Comparison of ENCODE assay signal across 28 mouse cellular contexts in the genomic region with DNA sequence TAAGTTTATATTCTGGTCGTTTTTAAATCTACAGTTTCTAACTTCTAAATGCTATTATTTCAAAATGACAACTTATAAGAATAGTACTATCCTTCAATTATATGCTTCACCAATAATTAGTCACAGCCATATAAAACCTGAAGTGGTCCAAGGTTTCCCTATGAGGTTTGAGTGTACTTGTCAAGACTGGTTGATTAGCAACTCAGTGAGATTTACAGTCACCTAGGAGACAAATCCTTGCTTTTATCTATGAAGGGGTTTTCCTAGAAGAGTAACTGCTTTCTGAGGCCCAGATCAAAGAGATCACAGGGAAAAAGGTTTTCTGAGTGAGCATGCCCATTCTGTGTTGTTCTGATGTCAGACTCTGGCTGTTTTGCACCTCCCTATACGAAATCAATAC.
DNase-seq lines count a peak whose midpoint lies in the region; ATAC-seq and TF ChIP-seq lines count a peak whose summit lies in the region.
"Had no signal": no experiment of that assay in that cellular context is flagged by ENCODE, and none has a peak within 500 bp of the region (broad histone marks: within the 10 kb centered on the region; RNA-seq: fewer than 3 reads in every experiment).

No protein-coding gene starts in this region.

- TF ChIP-seq POLR2A in brain, embryonic 14.5 days (IDR thresholded peaks at IDR 0.05; ENCODE audit: borderline replicate concordance, extremely low read depth, insufficient read depth, insufficient read length, poor library complexity, severe bottlenecking), result no peak

- peak; percentile 58 for DNase-seq in brain, embryonic 14.5 days (ENCODE audit: low read depth)
- DNase-seq in embryo, embryonic 10 days (ENCODE audit: low spot score), result peak; percentile 14
- DNase-seq in embryo, embryonic 9.5 days (ENCODE audit: extremely low spot score), result peak; percentile 3
- DNase-seq in testis, postnatal 14 days (ENCODE audit: low spot score), result no peak
- DNase-seq in layer of hippocampus, adult 9-10 months (ENCODE audit: low spot score), result no peak
- no peak for DNase-seq in hindbrain, embryonic 14.5 days (ENCODE audit: low spot score)
- DNase-seq: adrenal gland, postnatal 10 days; adrenal gland, postnatal 36 days; cerebellum, adult 11 months; cerebellum, adult 2 months; cerebellum, adult 9-11 months; cerebellum, postnatal 25 days; gastrocnemius, postnatal 25 days; heart, adult 18-20 months; heart, postnatal 10 days; heart, postnatal 36 days had no signal

- no peaks in the 10 kb centered on the region for H3K27me3 ChIP-seq in midbrain, embryonic 12.5 days
- H3K27me3 ChIP-seq in midbrain, embryonic 15.5 days (replicated peaks), result no peaks in the 10 kb centered on the region
- no peaks in the 10 kb centered on the region for H3K27me3 ChIP-seq in hindbrain, embryonic 14.5 days (ENCODE audit: control insufficient read depth, insufficient read depth, low read length)
- H3K27me3 ChIP-seq: embryonic facial prominence, embryonic 12.5 days; forebrain, embryonic 12.5 days; forebrain, embryonic 15.5 days; heart, embryonic 12.5 days; heart, embryonic 15.5 days; hindbrain, embryonic 13.5 days had no signal

- WGBS in midbrain, embryonic 12.5 days, result 10% methylated on average over 2 of the region's 2 CpGs
- WGBS in midbrain, embryonic 15.5 days, result 19% methylated on average over 2 of the region's 2 CpGs
- WGBS in hindbrain, embryonic 14.5 days, result 57% methylated on average over 2 of the region's 2 CpGs

- TF ChIP-seq CTCF in brain, embryonic 14.5 days (IDR thresholded peaks at IDR 0.05; ENCODE audit: borderline replicate concordance, extremely low read depth, insufficient read depth, insufficient read length), result no peak

- no peak overlapping the region for H3K9ac ChIP-seq in midbrain, embryonic 12.5 days (replicated peaks)
- H3K9ac ChIP-seq in midbrain, embryonic 15.5 days, result no peak overlapping the region
- H3K9ac ChIP-seq in hindbrain, embryonic 14.5 days, result no peak overlapping the region
- H3K9ac ChIP-seq: embryonic facial prominence, embryonic 12.5 days; forebrain, embryonic 12.5 days; forebrain, embryonic 15.5 days; heart, embryonic 12.5 days; heart, embryonic 15.5 days; hindbrain, embryonic 13.5 days had no signal

- no peaks in the 10 kb centered on the region for H3K4me1 ChIP-seq in midbrain, embryonic 12.5 days
- no peaks in the 10 kb centered on the region for H3K4me1 ChIP-seq in midbrain, embryonic 15.5 days
- no peaks in the 10 kb centered on the region for H3K4me1 ChIP-seq in hindbrain, embryonic 14.5 days (replicated peaks; ENCODE audit: control insufficient read depth, insufficient read depth, low read length)
- H3K4me1 ChIP-seq: embryonic facial prominence, embryonic 12.5 days; forebrain, embryonic 12.5 days; forebrain, embryonic 15.5 days; heart, embryonic 12.5 days; heart, embryonic 15.5 days; hindbrain, embryonic 10.5 days; hindbrain, embryonic 13.5 days had no signal

- peak; percentile 74 for ATAC-seq in midbrain, embryonic 12.5 days (ENCODE audit: low FRiP score, low read depth)
- ATAC-seq in midbrain, embryonic 15.5 days (replicated peaks), result no peak
- no peak for ATAC-seq in hindbrain, embryonic 14.5 days (ENCODE audit: low FRiP score)
- ATAC-seq: forebrain, embryonic 15.5 days; hindbrain, postnatal 0 days; inflammation-experienced regulatory T-cells, adult 6 months had no signal

- no peaks in the 10 kb centered on the region for H3K36me3 ChIP-seq in midbrain, embryonic 12.5 days
- H3K36me3 ChIP-seq in midbrain, embryonic 15.5 days (replicated peaks), result no peaks in the 10 kb centered on the region
- H3K36me3 ChIP-seq in hindbrain, embryonic 14.5 days (replicated peaks; ENCODE audit: control insufficient read depth, insufficient read depth), result no peaks in the 10 kb centered on the region
- H3K36me3 ChIP-seq: embryonic facial prominence, embryonic 12.5 days; forebrain, embryonic 12.5 days; forebrain, embryonic 15.5 days; heart, embryonic 12.5 days; heart, embryonic 15.5 days; hindbrain, embryonic 10.5 days; hindbrain, embryonic 13.5 days had no signal

- no peak overlapping the region for H3K27ac ChIP-seq in midbrain, embryonic 12.5 days (replicated peaks)
- H3K27ac ChIP-seq in midbrain, embryonic 15.5 days, result no peak overlapping the region
- H3K27ac ChIP-seq in hindbrain, embryonic 14.5 days, result no peak overlapping the region
- H3K27ac ChIP-seq: embryonic facial prominence, embryonic 12.5 days; forebrain, embryonic 12.5 days; forebrain, embryonic 15.5 days; heart, embryonic 15.5 days; hindbrain, embryonic 10.5 days; hindbrain, embryonic 13.5 days; hindbrain, postnatal 0 days had no signal

- H3K4me2 ChIP-seq in midbrain, embryonic 12.5 days (replicated peaks), result no peak overlapping the region
- H3K4me2 ChIP-seq in midbrain, embryonic 15.5 days, result no peak overlapping the region
- no peak overlapping the region for H3K4me2 ChIP-seq in hindbrain, embryonic 14.5 days (replicated peaks)
- H3K4me2 ChIP-seq: embryonic facial prominence, embryonic 12.5 days; forebrain, embryonic 12.5 days; forebrain, embryonic 15.5 days; heart, embryonic 12.5 days; heart, embryonic 15.5 days; hindbrain, embryonic 13.5 days had no signal

- no peaks in the 10 kb centered on the region for H3K9me3 ChIP-seq in midbrain, embryonic 12.5 days
- no peaks in the 10 kb centered on the region for H3K9me3 ChIP-seq in midbrain, embryonic 15.5 days
- H3K9me3 ChIP-seq in hindbrain, embryonic 14.5 days (ENCODE audit: control insufficient read depth, low read length), result no peaks in the 10 kb centered on the region
- H3K9me3 ChIP-seq: embryonic facial prominence, embryonic 12.5 days; forebrain, embryonic 12.5 days; forebrain, embryonic 15.5 days; heart, embryonic 12.5 days; heart, embryonic 15.5 days; hindbrain, embryonic 10.5 days; hindbrain, embryonic 13.5 days had no signal

- H3K4me3 ChIP-seq in midbrain, embryonic 12.5 days, result no peak overlapping the region
- H3K4me3 ChIP-seq in midbrain, embryonic 15.5 days, result no peak overlapping the region
- no peak overlapping the region for H3K4me3 ChIP-seq in hindbrain, embryonic 14.5 days (replicated peaks; ENCODE audit: low read length)
- H3K4me3 ChIP-seq: embryonic facial prominence, embryonic 12.5 days; erythroblast, embryonic 14.5 days; forebrain, embryonic 12.5 days; forebrain, embryonic 15.5 days; heart, embryonic 12.5 days; heart, embryonic 15.5 days; hindbrain, embryonic 10.5 days; hindbrain, embryonic 13.5 days had no signal

Comparison
In these comparisons a context has a peak if more than half of its experiments do, and no peak if none do; other contexts are left out.
1. DNase-seq: peak in brain, embryonic 14.5 days (single experiment), embryo, embryonic 10 days (single experiment) and embryo, embryonic 9.5 days (single experiment); none in testis, postnatal 14 days (single experiment), layer of hippocampus, adult 9-10 months (single experiment) and hindbrain, embryonic 14.5 days (single experiment).